Comparison of ENCODE assay signal across 8 mouse cellular contexts in the genomic region with DNA sequence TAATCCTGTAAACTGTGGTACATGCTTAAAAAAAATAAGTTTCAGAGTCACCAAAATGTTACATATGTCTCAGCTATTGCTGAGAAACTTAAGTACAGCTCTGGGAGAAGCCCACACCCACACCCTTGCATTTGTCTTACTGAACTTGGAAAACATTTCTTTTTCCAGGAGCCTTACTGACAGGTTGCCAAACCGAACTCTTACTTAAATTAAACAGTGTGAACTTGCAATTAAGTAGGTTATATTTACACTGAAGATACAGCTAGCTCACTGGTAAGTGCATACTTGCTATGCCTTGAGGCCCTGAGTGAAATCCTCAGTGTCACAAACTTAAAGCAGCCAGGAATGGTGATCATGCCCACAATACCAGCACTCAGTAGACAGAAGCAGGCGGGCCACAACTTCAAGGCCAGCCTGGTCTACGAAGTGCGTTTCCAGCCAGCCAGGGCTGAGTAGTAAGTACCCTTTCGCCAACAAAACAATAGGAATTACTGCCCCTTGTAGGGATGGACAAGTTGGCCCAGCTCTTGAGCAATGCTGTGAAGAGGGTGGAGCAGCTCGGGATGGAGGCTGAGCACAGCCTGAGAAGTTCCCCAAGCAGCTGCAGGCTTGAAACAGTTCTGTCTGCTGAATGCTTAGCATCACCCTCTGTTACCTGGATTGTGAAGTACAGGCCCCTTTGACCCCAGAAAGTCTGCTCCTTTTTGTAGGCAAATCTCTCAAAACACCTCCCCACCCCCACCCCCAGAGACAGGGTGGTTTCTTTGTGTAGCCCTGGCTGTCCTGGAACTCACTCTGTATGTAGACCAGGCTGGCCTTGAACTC. TPM values are rescaled to one million over a fixed set of nuclear protein-coding genes. Genes with fewer than 3 reads are reported as not detected.
DNase-seq lines count a peak whose midpoint lies in the region; ATAC-seq and TF ChIP-seq lines count a peak whose summit lies in the region.

No protein-coding gene starts in this region.

- H3K27me3 ChIP-seq in forebrain, embryonic 13.5 days = no peaks in the 10 kb centered on the region
- no peaks in the 10 kb centered on the region for H3K27me3 ChIP-seq in liver, embryonic 14.5 days (ENCODE audit: control insufficient read depth, insufficient read depth, low read length)
- H3K27me3 ChIP-seq in cerebellum, adult 2 months (ENCODE audit: control insufficient read depth, insufficient read depth, low read length) = no peaks in the 10 kb centered on the region

- H3K9ac ChIP-seq in forebrain, embryonic 13.5 days = peak overlapping the region; percentile 73
- H3K9ac ChIP-seq in liver, embryonic 14.5 days (replicated peaks) = peak overlapping the region; percentile 82

- peak; percentile 55 for DNase-seq in cerebellum, adult 9-10 months
- no peak for DNase-seq in cerebellum, adult 18-20 months
- DNase-seq in 416B (ENCODE audit: low read depth) = peak; percentile 26
- no peak for DNase-seq in liver, embryonic 14.5 days (ENCODE audit: low read depth in 3 of 3, low spot score in 3 of 3)
- no peak for DNase-seq in right cerebral cortex, postnatal 25 days
- no peak for DNase-seq in spleen, postnatal 36 days (ENCODE audit: low spot score in 2 of 2)
- no peak for DNase-seq in cerebellum, adult 2 months

- TF ChIP-seq CTCF in liver, embryonic 14.5 days (IDR thresholded peaks at IDR 0.05; ENCODE audit: low read depth) = no peak
- TF ChIP-seq CTCF in cerebellum, adult 2 months (IDR thresholded peaks at IDR 0.05; ENCODE audit: borderline replicate concordance, insufficient read depth, low read depth, low read length) = no peak

- no peaks in the 10 kb centered on the region for H3K9me3 ChIP-seq in forebrain, embryonic 13.5 days (replicated peaks)
- no peaks in the 10 kb centered on the region for H3K9me3 ChIP-seq in liver, embryonic 14.5 days (ENCODE audit: control insufficient read depth, low read length)

- no peak overlapping the region for H3K4me3 ChIP-seq in forebrain, embryonic 13.5 days
- no peak overlapping the region for H3K4me3 ChIP-seq in liver, embryonic 14.5 days (ENCODE audit: insufficient read depth in 1 of 2, low read depth in 2 of 2, low read length in 2 of 2)
- H3K4me3 ChIP-seq in cerebellum, adult 2 months (replicated peaks; ENCODE audit: insufficient read depth, low read depth, low read length) = no peak overlapping the region

- H3K4me1 ChIP-seq in forebrain, embryonic 13.5 days = peaks cover 36% of the 10 kb centered on the region
- H3K4me1 ChIP-seq in liver, embryonic 14.5 days (replicated peaks; ENCODE audit: control insufficient read depth in 2 of 2, insufficient read depth in 2 of 2, low read length in 1 of 2) = peaks cover 15 to 31% of the 10 kb centered on the region in 2 experiments
- no peaks in the 10 kb centered on the region for H3K4me1 ChIP-seq in cerebellum, adult 2 months (ENCODE audit: control insufficient read depth, insufficient read depth, low read length)

- no peak for TF ChIP-seq EP300 in liver, embryonic 14.5 days (IDR thresholded peaks at IDR 0.05; ENCODE audit: low read depth)

- no peak for ATAC-seq in forebrain, embryonic 13.5 days
- no peak for ATAC-seq in liver, embryonic 14.5 days (ENCODE audit: insufficient read depth)

- no peak for TF ChIP-seq POLR2A in cerebellum, adult 2 months (IDR thresholded peaks at IDR 0.05; ENCODE audit: borderline replicate concordance, insufficient read depth, low read length)

- peak overlapping the region; percentile 26; the same call in 1 of the 2 replicates for H3K4me2 ChIP-seq in forebrain, embryonic 13.5 days
- peak overlapping the region; percentile 71 for H3K4me2 ChIP-seq in liver, embryonic 14.5 days (ENCODE audit: low read depth)

- peak overlapping the region; percentile 93 for H3K27ac ChIP-seq in forebrain, embryonic 13.5 days
- peak overlapping the region; percentile 92 for H3K27ac ChIP-seq in liver, embryonic 14.5 days
- no peak overlapping the region for H3K27ac ChIP-seq in cerebellum, adult 2 months (ENCODE audit: insufficient read depth, low read length)

- H3K36me3 ChIP-seq in forebrain, embryonic 13.5 days (ENCODE audit: poor library complexity, severe bottlenecking) = no peaks in the 10 kb centered on the region
- no peaks in the 10 kb centered on the region for H3K36me3 ChIP-seq in liver, embryonic 14.5 days (replicated peaks; ENCODE audit: control insufficient read depth, insufficient read depth, low read depth)

- 35% methylated on average over 6 of the region's 6 CpGs for WGBS in forebrain, embryonic 13.5 days
- WGBS in liver, embryonic 14.5 days (ENCODE audit: insufficient replicate concordance) = 37% methylated on average over 6 of the region's 6 CpGs
- WGBS in cerebellum, adult 2 months = 40% methylated on average over 6 of the region's 6 CpGs

RNA-seq across cellular contexts. Expression of a gene that starts 3.6 kb away (rescaled TPM):
- 55.1 and 57.2 TPM in 2 replicates for polyA plus RNA-seq in forebrain, embryonic 13.5 days (2015; fragmentation: Nextera tagmentation; extraction: Ambion mirVana)
- 12.0 and 18.0 TPM in 2 replicates for polyA plus RNA-seq in liver, embryonic 14.5 days (2012; rRNA removed)
- polyA plus RNA-seq in liver, embryonic 14.5 days (2014; fragmentation: Nextera tagmentation; extraction: Ambion mirVana) = 21.9 and 29.3 TPM in 2 replicates
- 13.4 and 15.8 TPM in 2 replicates for polyA plus RNA-seq in cerebellum, adult 2 months (2012; rRNA removed)

RNA-seq across cellular contexts. Expression of a gene that starts 14.1 kb away (rescaled TPM):
- 110 and 124 TPM in 2 replicates for polyA plus RNA-seq in forebrain, embryonic 13.5 days (2015; fragmentation: Nextera tagmentation; extraction: Ambion mirVana)
- 23.0 and 23.1 TPM in 2 replicates for polyA plus RNA-seq in liver, embryonic 14.5 days (2012; rRNA removed)
- 11.4 and 12.6 TPM in 2 replicates for polyA plus RNA-seq in liver, embryonic 14.5 days (2014; fragmentation: Nextera tagmentation; extraction: Ambion mirVana)
- 672 and 700 TPM in 2 replicates for polyA plus RNA-seq in cerebellum, adult 2 months (2012; rRNA removed)

RNA-seq across cellular contexts. Expression of a gene that starts 14.6 kb away (rescaled TPM):
- 6.6 and 7.9 TPM in 2 replicates for polyA plus RNA-seq in forebrain, embryonic 13.5 days (2015; fragmentation: Nextera tagmentation; extraction: Ambion mirVana)
- polyA plus RNA-seq in liver, embryonic 14.5 days (2012; rRNA removed) = 3.0 and 3.4 TPM in 2 replicates
- 2.2 and 3.0 TPM in 2 replicates for polyA plus RNA-seq in liver, embryonic 14.5 days (2014; fragmentation: Nextera tagmentation; extraction: Ambion mirVana)
- polyA plus RNA-seq in cerebellum, adult 2 months (2012; rRNA removed) = 34.9 and 36.7 TPM in 2 replicates

RNA-seq across cellular contexts. Expression of a gene that starts 20.9 kb away (rescaled TPM):
- polyA plus RNA-seq in forebrain, embryonic 13.5 days (2015; fragmentation: Nextera tagmentation; extraction: Ambion mirVana) = 6.0 and 6.4 TPM in 2 replicates
- 1.8 and 1.9 TPM in 2 replicates for polyA plus RNA-seq in liver, embryonic 14.5 days (2012; rRNA removed)
- polyA plus RNA-seq in liver, embryonic 14.5 days (2014; fragmentation: Nextera tagmentation; extraction: Ambion mirVana) = 3.0 and 4.2 TPM in 2 replicates
- 34.4 and 37.2 TPM in 2 replicates for polyA plus RNA-seq in cerebellum, adult 2 months (2012; rRNA removed)

RNA-seq across cellular contexts. Expression of a gene that starts 28.7 kb away (rescaled TPM):
- polyA plus RNA-seq in forebrain, embryonic 13.5 days (2015; fragmentation: Nextera tagmentation; extraction: Ambion mirVana) = 143 and 149 TPM in 2 replicates
- polyA plus RNA-seq in liver, embryonic 14.5 days (2012; rRNA removed) = 65.6 and 78.6 TPM in 2 replicates
- polyA plus RNA-seq in liver, embryonic 14.5 days (2014; fragmentation: Nextera tagmentation; extraction: Ambion mirVana) = 90.8 and 94.3 TPM in 2 replicates
- polyA plus RNA-seq in cerebellum, adult 2 months (2012; rRNA removed) = 0.51 and 0.55 TPM in 2 replicates

Comparison
In these comparisons a context has a peak if more than half of its experiments do, and no peak if none do; other contexts are left out.
1. DNase-seq: peak in cerebellum, adult 9-10 months (single experiment) and 416B (single experiment); none in cerebellum, adult 18-20 months (0 of 2), liver, embryonic 14.5 days (0 of 3), right cerebral cortex, postnatal 25 days (single experiment), spleen, postnatal 36 days (0 of 2) and cerebellum, adult 2 months (0 of 2).